Mouse (Mus musculus) left cerebral cortex, adult 8-10 months (tissue): ENCODE results near the gene Ftcd. TPM values are rescaled to one million over a fixed set of nuclear protein-coding genes. Genes with fewer than 3 reads are reported as not detected.
A peak's percentile ranks its signal among the peaks of the same experiment; 100 is the strongest.

Experiments
- DNase-seq, 2 experiments: peaks; one replicate each; pipeline ENCODE4 v3.0.0; 2022; ENCODE audit warnings: low spot score in 2 of 2
- total RNA-seq, 4 experiments: library from RNA; stranded (reverse); gene quantifications; 2 replicates each; pipeline ENCODE4 v1.2.4; 2022

Ftcd gene
- total RNA-seq, result under 1 TPM in 2 of 4 experiments, not detected in 2; 0.15 to 0.17 TPM

DNA sequence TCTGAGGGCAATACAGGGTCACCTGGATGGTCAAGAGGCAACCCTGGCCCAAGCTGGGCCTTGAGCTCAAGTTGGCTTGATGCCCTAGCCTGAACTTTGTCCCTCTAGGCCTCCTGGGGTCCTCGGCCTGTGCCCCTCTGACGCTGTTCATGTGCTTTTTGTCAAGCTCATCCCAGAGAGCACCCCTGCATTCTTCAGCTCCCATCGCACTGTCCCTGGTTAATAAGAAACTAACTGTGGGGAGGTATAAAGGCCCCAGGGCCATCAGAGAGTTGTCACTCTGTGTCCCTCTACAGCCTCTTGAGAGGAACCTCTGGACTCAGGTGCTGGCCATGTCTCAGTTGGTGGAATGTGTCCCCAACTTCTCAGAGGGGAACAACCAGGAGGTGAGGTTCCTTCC is at the start of gene Ftcd:
Gene Ftcd (plus strand): TSS at position 275 of the 400 bp plus-strand sequence.
- DNase-seq, result no peak

DNA sequence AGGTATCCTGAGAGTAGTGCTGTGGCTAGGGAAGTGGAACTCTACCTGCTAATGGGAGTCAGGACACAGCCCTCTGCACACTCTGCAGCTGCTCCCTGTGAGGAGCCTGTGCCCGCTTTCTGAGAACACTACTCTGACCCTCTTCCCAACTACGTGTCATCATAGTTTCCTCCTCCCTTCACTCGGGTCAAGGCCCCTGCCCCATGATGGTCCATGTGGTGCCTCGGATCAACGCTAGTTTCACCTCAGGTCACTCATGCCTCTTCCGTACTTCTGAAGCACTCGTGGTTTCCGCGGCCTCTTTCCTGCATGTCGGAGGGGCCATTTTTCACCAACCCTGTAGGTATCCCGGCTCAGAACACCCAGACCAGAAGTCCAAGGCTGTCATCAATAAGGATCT is 44.5 kb upstream of the Ftcd start:
- no peak for DNase-seq

DNA sequence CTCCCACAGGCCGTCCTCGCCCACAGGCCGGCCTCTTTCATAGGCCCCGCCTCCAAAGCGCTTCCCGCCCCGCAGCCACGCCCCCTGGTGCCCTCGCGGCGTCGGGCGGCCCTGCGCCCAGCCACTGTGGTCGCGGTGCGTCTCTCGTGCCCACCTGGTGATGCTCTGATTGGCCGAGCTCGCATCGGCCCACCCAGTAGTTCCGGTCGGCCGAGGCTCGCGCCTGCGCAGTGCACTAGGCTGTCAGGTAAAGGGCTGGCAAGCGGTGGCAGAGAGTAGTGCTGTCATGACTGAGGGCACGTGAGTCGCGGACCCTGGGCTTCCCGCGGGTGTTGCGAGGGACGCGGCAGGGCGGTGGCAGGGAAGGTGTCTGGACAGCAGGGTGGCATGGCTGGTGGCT is 44.1 kb upstream of the Ftcd start, which contains the start of gene Lss:
Gene Lss (plus strand): TSS at position 214 of the 400 bp plus-strand sequence.
- peak; percentile 86 to 98 for DNase-seq

DNA sequence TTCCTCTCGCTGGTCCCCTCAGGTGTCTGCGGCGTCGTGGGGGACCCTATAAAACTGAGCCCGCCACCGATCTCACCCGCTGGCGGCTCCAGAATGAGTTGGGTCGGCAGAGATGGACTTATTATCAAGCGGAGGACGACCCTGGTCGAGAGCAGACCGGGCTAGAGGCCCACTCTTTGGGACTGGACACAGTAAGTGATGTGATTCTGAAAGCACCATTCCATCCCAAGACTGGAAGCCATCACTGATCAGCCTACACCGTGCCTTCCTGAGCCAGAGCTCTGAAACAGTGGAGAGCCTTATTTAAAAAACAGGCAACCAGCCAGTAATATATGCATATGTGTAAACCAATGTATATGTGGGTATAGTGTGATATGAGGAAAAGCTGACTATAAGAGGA is 43.6 kb upstream of the Ftcd start:
- no peak for DNase-seq

DNA sequence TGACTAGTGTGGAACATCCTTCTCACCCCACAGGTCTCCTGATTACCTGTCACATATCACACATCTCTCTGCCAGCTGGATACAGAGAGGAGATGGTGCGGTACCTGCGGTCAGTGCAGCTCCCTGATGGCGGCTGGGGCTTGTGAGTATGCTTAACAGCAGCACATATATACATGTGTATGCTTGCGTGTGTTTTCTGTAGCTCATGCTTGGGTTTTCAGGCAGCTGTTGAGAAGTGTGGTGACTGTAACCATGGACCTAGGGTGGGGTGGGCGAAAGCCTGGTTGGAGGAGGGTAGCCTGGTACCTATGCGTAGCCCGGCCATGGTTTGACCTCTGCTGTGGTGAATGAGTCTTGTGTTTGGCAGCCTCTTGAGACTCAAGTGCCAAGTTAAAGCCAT is 39.9 kb upstream of the Ftcd start:
- DNase-seq, result no peak

DNA sequence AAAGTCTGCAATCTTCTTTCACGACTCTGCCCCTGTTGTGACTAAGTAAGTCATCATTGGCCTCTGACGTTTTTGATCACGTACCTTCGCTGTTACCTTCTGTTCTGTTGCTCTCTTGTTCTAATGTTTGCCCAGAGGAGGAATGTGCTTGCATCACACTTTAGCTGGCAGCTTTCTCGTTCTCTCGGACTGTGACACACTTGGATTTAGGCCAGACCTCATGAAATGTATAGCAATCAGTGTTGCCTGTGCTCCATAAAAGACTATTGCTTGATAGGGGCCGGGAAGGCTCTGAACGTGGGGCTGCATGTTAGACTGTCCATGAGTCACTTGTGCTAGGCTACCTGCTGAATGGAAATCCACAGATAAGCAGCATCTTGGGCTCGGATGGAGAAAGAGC is 37.8 kb upstream of the Ftcd start:
- DNase-seq, result no peak

DNA sequence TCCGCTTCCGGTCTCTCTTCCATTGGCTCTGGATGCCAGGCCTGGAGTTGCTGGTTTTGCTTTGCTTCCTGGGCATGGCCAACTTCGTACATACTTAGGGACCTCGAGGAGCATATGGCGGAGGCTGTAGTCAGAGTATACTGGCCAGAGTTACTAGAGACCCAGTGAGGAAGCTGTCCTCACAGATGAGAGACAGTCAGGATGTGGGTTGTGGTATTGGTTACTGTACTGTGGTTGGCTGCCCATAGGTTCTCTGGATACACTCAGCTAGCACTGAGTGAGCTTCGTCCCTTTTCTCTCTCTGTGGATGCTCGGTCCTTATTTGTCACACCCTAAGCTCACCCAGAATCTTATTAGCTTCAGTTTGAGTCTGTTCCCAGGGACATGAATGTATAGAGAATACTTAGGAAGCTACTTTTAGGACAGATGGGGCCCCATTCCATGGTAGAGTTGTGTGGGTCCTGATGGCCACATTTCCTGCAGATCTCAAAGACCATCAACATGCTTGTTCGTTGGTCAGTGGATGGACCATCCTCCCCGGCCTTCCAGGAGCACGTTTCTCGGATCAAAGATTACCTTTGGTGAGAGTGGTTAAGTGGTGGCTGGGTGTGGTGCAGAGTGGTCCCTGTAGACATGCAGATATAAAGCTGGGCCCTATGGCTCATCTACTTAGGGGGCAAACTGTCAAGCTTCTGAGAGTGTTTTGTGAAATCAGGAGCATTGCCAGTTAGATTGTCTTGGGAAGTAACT is 33.9 kb upstream of the Ftcd start:
- DNase-seq, result no peak

DNA sequence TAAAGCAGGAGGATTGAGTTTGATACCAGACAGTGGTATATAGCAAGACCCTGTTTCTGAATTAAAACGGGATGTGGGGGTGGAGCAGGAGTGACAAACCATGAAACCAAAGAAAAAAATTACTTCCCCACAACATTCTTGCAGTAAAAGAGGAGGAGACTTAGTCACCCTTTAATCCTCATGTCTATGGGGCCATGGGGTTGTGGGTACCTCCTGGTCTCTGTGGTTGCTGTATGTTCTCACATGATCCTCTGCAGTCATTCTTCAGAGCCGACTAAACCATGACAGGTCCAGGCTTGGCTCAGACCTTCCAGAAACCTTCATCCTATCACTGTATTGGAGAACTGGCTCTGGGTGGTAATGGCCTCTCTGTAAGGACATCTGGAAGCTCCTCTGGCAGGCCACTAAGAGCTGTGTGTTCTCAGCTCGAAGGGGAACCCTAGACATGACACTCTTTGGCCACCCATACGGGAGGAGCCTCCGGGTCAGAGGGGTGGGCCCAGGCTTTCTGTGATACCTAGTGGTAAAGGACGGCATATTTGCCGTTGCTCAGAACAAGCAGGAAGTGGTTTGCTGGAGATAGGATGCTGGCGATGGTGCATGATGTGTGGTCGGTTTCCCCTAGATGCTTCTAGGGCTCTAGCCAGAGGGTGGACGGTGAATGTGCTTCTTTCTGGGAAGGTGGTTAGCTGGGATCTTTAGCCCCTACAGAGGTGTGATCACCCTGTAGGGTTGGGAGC is 32.6 kb upstream of the Ftcd start:
- DNase-seq, result no peak

DNA sequence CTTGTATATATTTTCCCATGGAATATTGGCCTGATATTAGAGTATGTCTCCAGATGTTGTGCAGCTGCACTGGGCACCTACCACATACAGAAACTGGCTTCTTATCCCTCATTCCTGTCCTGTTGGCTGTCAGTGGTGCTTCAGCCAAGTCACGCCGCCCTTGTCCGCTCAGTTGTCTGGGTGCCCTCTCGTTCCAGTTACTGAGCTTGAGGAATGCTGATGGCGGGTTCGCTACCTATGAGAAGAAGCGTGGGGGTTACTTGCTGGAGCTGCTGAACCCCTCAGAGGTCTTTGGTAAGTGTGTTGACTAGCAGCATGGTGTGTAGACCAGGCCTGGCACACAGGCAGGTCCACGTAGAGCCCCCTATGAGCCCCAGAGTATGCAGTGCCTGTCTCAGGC is 28.9 kb upstream of the Ftcd start:
- no peak for DNase-seq

DNA sequence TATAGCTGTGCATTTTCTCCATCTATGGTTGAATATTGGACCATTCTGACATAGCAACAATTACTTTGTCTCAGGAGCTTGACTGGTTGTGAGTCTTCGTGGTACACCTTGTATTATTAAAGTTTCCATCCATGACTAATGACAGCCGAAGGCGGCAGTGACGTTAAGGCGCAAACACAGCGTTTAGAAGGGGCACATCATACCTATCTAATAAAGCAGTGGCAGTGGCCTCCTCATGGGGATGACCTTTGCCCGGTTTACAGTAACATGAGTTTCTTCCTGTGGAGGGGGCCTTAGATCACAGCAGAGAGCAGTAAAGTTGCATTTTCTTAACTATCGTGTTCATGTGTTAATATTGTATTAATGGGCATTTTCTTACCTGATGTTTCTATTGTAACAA is 27.2 kb upstream of the Ftcd start:
- no peak for DNase-seq

DNA sequence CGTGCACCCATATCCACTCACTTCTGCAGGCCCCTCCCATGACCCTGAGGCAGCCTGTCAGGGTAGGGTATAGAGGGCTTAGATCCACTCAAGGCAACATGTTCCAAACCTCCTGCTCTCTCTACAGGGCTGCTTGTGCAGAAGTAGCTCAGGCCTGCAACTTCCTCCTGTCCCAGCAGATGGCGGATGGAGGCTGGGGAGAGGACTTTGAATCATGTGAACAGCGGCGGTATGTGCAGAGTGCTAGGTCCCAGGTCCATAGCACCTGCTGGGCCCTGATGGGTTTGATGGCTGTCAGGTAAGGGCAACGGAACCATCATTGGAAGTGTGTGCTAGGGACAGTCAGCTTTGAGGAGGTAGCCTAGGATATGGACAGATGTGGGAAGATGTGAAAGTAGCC is 25.0 kb upstream of the Ftcd start:
- DNase-seq, result no peak

DNA sequence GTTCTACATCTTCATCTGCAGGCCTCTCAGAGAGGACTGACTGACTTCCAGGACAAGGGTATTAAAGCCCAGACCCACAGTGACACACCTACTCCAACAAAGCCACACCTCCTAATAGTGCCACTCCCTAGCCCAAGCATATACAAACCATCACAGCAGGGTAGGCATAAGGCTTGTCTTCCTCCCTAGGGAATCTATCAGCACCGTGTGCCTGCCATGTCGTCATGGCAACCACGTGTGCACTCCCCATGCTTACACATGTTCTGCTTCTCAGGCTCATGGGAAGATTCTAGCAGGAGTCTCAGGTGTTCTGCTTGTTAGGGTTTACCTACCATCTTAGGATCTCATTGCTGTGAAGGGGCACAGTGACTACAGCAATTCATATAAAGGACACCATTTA is 23.9 kb upstream of the Ftcd start:
- DNase-seq, result no peak

DNA sequence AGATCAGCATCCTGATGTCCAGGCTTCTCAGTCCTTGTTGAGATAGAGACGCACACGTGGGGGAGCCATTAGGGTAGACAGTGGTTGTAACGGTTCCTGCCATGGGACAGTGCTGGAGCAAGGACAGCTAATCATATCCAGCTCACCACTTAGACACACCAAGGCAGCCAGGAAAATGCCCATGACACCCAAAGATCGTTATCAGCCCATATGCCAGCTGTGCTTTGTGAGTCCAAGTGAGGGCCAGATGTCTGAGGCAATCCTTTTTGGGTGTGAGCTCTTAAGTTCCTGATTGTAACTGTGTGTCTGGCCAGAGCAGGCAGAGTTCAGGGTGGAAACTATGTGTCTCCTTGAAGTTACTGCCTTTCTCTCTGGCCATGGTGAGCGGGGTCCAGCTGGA is 21.4 kb upstream of the Ftcd start:
- no peak for DNase-seq

DNA sequence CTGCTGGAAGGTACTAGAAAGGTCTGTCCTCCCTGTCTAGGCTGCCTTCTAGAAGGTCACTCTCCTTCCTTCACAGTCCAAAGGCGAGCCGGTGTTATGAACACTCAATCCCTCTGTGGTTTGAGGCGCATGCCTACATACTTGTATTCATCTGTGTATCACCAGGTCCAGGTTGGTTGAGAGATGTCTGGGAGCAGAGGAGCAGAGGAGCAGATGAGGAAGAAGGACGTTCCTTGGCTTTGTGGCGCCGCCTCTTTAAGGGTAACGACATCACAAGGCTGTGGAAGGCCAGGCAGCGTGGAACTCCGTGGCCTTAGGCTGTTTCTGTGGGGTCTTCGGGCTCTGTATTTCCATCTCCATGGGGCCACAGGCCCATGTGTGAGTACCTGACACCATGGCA is 13.5 kb upstream of the Ftcd start, which contains the start of gene Spatc1l:
Gene Spatc1l (plus strand): TSS at position 301 of the 400 bp plus-strand sequence.
- no peak for DNase-seq

DNA sequence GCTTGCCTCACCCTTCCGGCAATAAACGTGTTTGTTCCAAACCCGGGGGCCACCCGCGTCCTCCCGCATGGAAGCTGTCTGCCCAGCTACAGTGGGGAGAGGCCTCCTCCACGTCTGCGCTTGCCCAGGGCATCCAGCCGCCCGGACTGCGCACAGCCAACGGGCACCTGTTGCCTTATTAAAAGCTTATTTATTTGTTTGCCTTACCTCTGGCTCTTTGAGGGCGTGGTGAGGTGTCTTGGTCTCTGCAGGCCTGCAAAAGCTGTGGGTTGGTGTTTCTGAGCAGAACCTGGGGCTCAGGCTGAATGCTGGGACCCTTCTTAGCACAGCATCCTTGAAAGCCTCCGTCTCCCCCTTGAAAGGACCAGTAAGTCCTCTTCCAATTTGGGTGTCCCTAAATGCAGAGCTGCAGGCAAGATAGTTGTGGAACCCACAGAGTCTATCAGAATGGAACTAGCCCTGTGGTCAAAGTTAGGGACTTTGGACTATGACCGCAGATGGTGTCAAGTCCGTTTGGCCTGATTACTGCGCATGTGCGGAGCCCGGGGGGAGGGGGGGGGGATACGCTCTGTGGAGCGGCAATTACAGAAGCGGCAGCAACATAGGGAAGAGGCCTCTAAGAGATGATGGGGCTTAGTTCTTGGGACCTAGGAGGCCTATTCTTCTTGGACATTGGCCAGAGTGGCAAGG is 5.3 kb upstream of the Ftcd start:
- DNase-seq, result no peak

DNA sequence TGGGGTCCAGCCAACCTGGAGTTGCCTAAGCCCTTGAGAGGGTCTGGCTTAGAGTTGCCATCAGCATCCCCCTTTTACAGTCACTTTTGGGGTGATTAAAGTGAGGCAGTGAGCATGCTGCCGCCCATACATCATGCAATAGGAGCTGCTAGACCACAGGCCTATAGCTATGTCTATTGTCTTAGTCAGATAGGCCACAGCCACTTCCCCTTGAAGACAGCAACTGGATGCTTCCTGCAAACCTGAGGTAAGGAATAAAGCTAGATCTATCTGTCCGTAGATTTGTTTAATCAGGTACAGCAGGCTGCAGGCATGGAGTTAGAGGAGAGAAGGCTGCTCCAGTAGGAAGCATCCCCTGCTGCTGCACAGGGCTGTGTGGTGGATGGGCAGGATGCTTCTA is 4.4 kb upstream of the Ftcd start:
- no peak for DNase-seq

DNA sequence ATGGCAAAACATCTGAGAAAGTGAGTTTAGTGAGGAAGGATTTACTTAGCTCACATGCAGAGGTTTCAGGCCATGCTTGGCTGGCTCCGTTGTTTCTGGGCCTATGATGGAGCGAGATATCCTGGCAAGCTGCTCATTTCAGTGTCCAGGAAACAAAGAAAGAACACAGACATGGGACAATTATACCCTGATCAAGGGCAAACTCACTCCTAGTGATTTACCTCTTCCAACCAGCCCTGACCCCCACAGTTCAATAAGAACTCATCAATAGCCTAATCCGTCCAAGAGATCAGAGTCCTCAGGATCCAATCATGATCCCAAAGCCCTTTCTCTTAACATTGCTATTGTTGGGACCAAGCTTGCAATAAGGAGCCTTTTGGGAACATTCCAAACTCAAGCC is 3.3 kb upstream of the Ftcd start:
- no peak for DNase-seq

DNA sequence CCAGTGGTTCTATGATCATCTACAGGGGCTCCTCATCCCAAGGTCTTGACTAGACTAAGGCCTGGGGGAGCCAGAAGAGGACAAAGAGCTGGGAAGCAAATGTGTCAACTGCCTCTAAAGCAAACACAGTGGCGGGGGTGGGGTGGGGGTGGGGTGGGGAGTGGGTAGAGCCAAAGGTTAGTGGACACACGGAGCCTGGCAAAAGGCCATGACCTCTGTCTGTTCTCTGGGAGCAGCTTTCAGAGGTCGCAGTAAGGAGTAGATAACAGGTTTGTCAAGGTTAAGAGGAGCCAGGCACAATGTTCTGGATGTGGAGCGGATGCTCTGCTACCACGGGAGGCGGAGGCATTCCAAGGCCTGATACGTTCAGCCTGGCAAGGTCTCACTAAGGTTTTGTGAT is 1.5 kb downstream of the Ftcd start:
- DNase-seq, result no peak

DNA sequence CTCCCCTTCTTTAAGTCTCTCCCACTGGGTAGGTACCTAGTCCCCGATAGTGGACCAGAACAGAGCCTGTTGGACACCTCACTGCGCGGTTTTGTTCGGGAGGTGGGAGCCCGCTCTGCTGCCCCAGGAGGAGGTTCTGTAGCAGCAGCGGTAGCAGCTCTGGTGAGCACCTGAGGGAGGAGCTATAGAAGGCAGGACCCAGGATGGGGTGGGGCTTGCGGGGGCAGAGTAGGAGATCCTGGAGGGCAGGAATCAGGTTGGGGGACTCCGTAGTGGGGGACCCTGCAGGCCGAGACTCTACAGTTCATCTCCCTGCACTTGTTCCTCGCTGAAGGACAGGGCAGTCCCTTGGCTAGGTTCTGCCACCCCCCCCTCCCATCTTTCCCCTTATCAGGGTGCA is 8.7 kb downstream of the Ftcd start:
- DNase-seq, result no peak

DNA sequence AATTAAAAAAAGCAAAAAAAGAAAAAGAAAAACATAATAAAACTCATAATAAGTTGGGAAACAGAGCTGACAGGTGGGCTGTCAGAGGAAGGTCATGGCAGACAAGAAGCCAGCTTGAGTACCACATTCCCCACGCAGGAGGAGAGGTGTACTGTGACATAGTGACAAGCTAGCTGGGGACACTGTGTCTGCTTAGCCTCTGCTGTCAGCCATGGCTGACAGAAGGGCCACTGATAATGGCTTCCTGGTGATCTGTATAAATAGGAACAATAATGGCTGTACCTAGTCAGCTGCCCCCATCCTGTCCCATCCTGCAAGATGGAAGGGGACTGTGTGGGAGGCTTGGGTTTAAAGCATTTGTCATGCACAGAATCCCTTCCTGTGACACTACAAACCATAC is 10.7 kb downstream of the Ftcd start:
- no peak for DNase-seq

DNA sequence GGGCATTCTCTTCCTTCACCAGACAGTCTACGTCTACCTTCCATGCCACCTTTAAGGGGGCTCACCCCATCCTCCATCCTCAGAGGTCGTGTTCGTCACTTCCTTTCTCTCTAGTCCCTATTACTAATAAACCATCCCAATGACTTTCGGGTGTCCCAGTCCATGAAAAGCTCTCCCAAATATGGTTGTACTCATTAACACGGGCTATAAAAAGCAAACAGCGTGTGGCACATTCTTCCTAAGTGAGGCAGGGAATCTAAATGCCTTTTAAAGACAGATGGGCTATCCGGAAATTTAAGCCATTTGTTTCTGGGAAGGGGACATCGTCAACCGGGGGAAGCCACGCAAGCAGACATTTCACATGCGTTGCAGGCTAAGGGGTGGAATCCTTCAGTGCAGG is 14.7 kb downstream of the Ftcd start:
- no peak for DNase-seq

DNA sequence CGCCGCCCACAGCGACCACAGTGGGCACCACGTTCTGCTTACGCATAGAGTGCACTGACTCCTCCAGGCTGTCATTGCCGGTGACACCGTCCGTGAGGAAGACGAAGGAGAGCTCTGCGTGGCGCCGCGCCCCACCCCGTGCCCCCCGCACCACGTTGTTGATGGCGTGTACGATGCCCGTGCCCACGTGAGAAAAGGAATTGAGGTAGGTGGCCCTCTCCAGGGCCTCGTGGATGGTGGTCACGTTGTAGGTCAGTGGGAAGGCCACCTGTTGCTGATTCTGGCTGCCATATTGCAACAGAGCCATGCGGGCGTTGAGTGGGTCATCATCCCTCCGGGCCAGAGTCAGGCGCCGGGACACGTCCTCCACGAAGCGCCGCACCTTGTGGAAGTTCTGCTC is 20.9 kb downstream of the Ftcd start:
- DNase-seq, result no peak
